Mouse (Mus musculus) midbrain, embryonic 16.5 days (tissue): ENCODE measurements around the gene Tbx15. TPM values are rescaled to one million over a fixed set of nuclear protein-coding genes. Genes with fewer than 3 reads are reported as not detected.
A peak's percentile ranks its signal among the peaks of the same experiment; 100 is the strongest.
"Not testable (repeated sequence)": the region's sequence is repeated elsewhere in the genome, so short reads cannot be mapped to it uniquely, and the experiment has no call there.

ENCODE experiments used
- ATAC-seq: fragments of 200-750 bp; cut with Nextera tagmentation; 2 replicates; pipeline ENCODE4 v1.8.0; 2017; ENCODE audit warnings: moderate TSS enrichment
- H3K27ac ChIP-seq: fragments of 300-500 bp; sonication (generic); 2 replicates; pipeline ENCODE4 v1.5.1; 2014; ENCODE audit warnings: mild to moderate bottlenecking, low read length, mixed read lengths
- H3K27me3 ChIP-seq: fragments of 300-500 bp; sonication (generic); 2 replicates; pipeline ENCODE4 v1.6.1; 2014; ENCODE audit warnings: low read depth, low read length, mixed read lengths; ENCODE audit not compliant: control insufficient read depth, insufficient read depth
- H3K36me3 ChIP-seq: fragments of 300-500 bp; sonication (generic); 2 replicates; pipeline ENCODE4 v1.6.1; 2014; ENCODE audit warnings: mild to moderate bottlenecking, low read length, moderate library complexity, mixed read lengths; ENCODE audit not compliant: control insufficient read depth, insufficient read depth
- H3K4me1 ChIP-seq: fragments of 300-500 bp; sonication (generic); 2 replicates; pipeline ENCODE4 v1.6.1; 2014; ENCODE audit warnings: mild to moderate bottlenecking, low read length, mixed read lengths; ENCODE audit not compliant: control insufficient read depth, insufficient read depth
- H3K4me2 ChIP-seq: fragments of 300-500 bp; sonication (generic); 2 replicates; pipeline ENCODE4 v1.6.1; 2014; ENCODE audit warnings: mild to moderate bottlenecking, low read length, mixed read lengths
- H3K4me3 ChIP-seq: fragments of 300-500 bp; sonication (generic); 2 replicates; pipeline ENCODE4 v1.5.1; 2014; ENCODE audit warnings: low read depth, mild to moderate bottlenecking, low read length, moderate library complexity, mixed read lengths
- H3K9ac ChIP-seq: fragments of 300-500 bp; sonication (generic); 2 replicates; pipeline ENCODE4 v1.6.1; 2014; ENCODE audit warnings: low read depth, low read length, mixed read lengths
- H3K9me3 ChIP-seq: fragments of 300-500 bp; sonication (generic); replicated peaks from 2 replicates; pipeline ENCODE4 v1.6.1; 2014; ENCODE audit warnings: mild to moderate bottlenecking, low read length, mixed read lengths; ENCODE audit not compliant: control insufficient read depth, poor library complexity, severe bottlenecking
- WGBS: fragments of 180-500 bp; shearing (Covaris S2); extraction: QIAGEN DNeasy Blood & Tissue Kit; methylation state at CpG from one replicate; pipeline ENCODE4 v1.1.7; 2014; 5-methylcytosine and 5-hydroxymethylcytosine counted together
- polyA plus RNA-seq: library from polyadenylated mRNA; unstranded; fragments of >200 nt; fragmentation: Nextera tagmentation; extraction: Ambion mirVana; gene quantifications from 2 replicates; pipeline ENCODE4 v1.2.1, GENCODE M21; 2015

Gene Tbx15
- polyA plus RNA-seq, 1 experiment from 2014 or later: 0.68 TPM

DNA sequence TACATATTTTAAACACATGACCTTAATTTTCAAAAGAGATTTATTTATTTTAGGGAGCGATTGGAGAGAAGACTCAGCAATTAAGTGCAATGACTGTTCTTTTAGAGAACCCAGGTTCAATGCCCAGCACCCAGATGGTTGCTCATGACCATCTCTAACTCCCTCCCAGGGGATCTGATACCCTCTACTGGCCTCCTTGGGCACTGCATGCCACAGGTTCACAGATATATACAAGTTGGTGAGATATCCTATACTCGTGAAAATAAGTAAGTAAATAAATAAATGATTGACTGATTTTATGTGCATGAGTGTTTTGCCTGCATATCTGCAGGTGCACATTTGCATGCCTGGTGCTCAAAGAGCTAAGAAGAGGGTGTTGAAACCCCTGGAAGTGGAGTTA is 48.1 kb downstream of the Tbx15 start:
- no peaks in the 10 kb centered on the region; the same call in 1 of the 2 replicates for H3K4me1 ChIP-seq
- no peak for ATAC-seq
- no peak overlapping the region for H3K27ac ChIP-seq
- H3K9ac ChIP-seq: no peak overlapping the region
- H3K27me3 ChIP-seq: no peaks in the 10 kb centered on the region
- WGBS: 66% methylated on average over 2 of the region's 2 CpGs
- no peaks in the 10 kb centered on the region for H3K36me3 ChIP-seq
- no peaks in the 10 kb centered on the region for H3K9me3 ChIP-seq
- no peak overlapping the region for H3K4me3 ChIP-seq
- H3K4me2 ChIP-seq: no peak overlapping the region

DNA sequence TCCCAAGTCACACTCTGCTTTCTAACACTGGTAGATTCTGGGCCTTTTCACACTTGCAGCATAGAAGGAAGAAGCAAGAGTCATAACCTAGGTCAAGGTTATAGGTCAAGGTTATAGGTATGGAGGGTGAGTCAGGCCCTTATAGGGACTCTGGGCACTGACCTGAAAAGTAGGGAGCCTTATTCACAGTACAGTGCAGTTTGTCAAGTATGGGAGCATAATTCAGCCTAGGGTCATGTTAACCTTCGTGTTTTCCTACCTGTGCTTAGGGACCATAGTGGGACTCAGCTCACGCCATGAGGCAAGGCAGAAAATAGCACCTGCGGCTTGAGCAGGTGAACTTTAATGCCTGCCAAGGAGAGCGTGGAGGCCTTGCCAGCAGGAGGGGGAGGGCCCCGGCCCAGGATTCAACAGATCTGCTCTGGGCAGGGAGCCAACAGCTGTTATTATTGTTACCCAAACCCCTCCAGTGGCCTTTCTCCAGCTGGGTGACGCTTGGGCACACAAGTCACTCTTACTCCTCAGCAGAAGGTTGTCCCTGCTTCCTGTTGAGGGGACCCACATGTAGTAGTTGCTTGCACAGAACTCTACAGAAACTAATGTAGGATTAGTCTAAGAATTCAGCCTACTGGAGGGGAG is 50.0 kb downstream of the Tbx15 start:
- Histone ChIP-seq H3K4me1 (no peaks in the 10 kb centered on the region; the same call in 1 of the 2 replicates), H3K9me3 (no peaks in the 10 kb centered on the region), H3K27me3 (no peaks in the 10 kb centered on the region), H3K27ac (no peak overlapping the region), H3K4me3 (no peak overlapping the region), H3K4me2 (no peak overlapping the region), H3K36me3 (no peaks in the 10 kb centered on the region), H3K9ac (no peak overlapping the region)
- WGBS: 34% methylated on average over 6 of the region's 6 CpGs
- peak; percentile 36; the same call in 1 of the 2 replicates for ATAC-seq

DNA sequence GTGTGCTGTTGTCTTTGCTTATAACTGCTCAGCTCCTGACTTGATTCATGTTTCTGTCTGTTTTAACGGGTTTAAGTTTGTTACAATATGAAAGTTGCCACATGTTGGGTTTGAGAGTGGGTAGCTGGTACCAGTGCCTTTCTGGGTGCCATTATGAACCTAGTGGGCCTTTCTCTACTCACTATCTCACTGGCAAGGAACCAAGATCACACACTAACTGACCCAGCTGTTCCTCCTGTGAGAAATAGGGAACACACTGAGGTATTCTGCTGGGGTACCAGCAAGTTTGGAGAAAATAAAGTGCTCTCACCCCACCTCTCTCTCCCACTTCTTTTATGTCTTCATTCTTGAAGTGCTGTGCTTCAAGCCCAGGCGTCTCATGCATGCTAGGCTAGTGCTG is 50.7 kb downstream of the Tbx15 start:
- H3K27ac ChIP-seq: no peak overlapping the region
- WGBS: 86% methylated on average over 2 of the region's 2 CpGs
- no peak for ATAC-seq
- H3K4me1 ChIP-seq: no peaks in the 10 kb centered on the region; the same call in 1 of the 2 replicates
- no peak overlapping the region for H3K4me3 ChIP-seq
- no peak overlapping the region for H3K4me2 ChIP-seq
- H3K36me3 ChIP-seq: no peaks in the 10 kb centered on the region
- H3K9ac ChIP-seq: no peak overlapping the region
- H3K9me3 ChIP-seq: no peaks in the 10 kb centered on the region
- H3K27me3 ChIP-seq: no peaks in the 10 kb centered on the region

DNA sequence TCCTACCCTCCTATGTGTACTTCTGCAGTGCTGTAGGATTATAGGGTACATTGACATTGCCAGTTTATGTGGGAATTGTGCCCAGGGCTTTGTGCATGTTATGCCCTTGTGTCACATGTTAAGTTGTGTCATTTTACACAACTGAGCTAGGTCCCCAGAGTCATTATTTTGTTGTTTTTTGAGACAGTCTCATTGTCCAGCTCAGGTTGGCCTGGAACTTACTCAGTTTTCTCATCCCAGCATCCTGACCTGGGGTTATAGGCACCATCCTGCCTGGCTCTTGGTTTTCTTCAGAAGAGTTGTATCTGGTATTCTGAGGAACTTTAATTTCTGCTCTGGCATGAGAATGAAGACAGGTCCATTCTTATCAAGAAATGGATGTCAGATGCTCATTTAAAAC is 51.2 kb downstream of the Tbx15 start:
- Histone ChIP-seq H3K4me2 (no peak overlapping the region), H3K4me3 (no peak overlapping the region), H3K36me3 (no peaks in the 10 kb centered on the region), H3K9me3 (no peaks in the 10 kb centered on the region), H3K9ac (no peak overlapping the region), H3K4me1 (no peaks in the 10 kb centered on the region; the same call in 1 of the 2 replicates), H3K27ac (no peak overlapping the region), H3K27me3 (no peaks in the 10 kb centered on the region)
- ATAC-seq: no peak

DNA sequence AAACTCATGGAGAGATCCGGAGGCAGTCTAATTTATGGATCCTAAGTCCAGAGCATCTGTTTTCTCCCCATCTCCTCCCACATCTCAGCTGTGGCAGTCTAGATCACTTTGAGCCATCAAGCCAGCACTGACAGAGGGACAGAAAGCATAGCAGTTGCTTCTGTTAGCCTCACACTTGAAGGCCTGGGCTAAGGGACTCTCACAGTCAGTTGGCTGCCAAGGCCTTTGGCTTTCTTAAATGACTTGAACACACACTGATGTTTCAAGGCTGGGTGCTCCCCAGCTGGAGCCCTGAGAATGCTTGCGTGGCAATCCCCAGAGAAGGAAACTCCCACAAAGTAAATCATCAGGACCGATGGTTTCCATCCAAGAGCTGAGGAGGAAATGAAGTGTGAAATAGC is 52.4 kb downstream of the Tbx15 start:
- Histone ChIP-seq H3K27ac (no peak overlapping the region), H3K36me3 (no peaks in the 10 kb centered on the region), H3K4me1 (no peaks in the 10 kb centered on the region; the same call in 1 of the 2 replicates), H3K27me3 (no peaks in the 10 kb centered on the region), H3K4me2 (no peak overlapping the region), H3K9me3 (no peaks in the 10 kb centered on the region), H3K4me3 (no peak overlapping the region), H3K9ac (no peak overlapping the region)
- no peak for ATAC-seq
- WGBS: 83% methylated on average over 3 of the region's 3 CpGs

DNA sequence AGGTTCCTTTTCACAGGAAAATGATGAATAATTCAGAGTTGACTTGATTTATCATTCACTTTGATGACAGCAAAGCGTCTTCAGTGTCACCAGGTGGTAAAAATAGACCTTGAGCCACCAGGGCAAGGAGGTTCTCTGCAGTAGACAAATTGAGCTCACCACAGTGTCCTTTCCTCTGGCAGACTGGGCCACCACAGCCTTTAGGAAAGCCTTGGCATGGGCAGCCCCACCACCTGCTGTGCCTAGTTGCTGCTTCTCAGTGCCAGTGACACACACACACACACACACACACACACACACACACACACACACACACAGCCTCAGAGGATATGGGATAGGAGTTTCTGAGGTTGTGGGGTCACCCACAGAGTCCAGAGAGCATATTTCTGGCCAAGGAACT is 54.0 kb downstream of the Tbx15 start:
- ATAC-seq, H3K4me1 ChIP-seq: not testable (repeated sequence)
- WGBS: 58% methylated on average over 1 of the region's 1 CpGs

DNA sequence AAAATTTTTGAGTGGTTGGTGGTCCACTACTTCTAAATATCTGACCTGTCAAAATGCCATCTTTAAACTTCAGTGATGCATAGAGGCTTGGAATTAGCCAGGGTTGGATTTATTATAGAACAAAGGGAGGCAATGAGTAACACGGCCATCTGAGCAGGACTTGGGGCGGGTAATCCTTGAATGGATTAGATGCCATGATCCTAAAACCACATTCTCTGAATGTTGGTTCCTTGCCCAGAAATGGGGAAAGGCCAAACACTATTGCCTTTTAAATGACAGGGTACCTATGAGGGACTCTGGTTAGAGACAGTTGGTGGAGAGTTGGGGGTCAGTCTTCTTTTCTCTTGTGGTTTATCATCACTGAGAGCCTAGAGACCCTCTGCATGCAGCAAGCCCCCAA is 55.1 kb downstream of the Tbx15 start:
- Histone ChIP-seq H3K27me3 (no peaks in the 10 kb centered on the region), H3K27ac (no peak overlapping the region), H3K9me3 (no peaks in the 10 kb centered on the region), H3K4me3 (no peak overlapping the region), H3K36me3 (no peaks in the 10 kb centered on the region), H3K4me2 (no peak overlapping the region), H3K9ac (no peak overlapping the region), H3K4me1 (no peaks in the 10 kb centered on the region; the same call in 1 of the 2 replicates)
- no peak for ATAC-seq
- WGBS: 50% methylated on average over 2 of the region's 2 CpGs

More for the DNA sequence above, 54.0 kb downstream of the Tbx15 start:
- not testable (repeated sequence) for H3K36me3 ChIP-seq, H3K27me3 ChIP-seq, H3K9me3 ChIP-seq, H3K27ac ChIP-seq, H3K4me3 ChIP-seq, H3K4me2 ChIP-seq, H3K9ac ChIP-seq

DNA sequence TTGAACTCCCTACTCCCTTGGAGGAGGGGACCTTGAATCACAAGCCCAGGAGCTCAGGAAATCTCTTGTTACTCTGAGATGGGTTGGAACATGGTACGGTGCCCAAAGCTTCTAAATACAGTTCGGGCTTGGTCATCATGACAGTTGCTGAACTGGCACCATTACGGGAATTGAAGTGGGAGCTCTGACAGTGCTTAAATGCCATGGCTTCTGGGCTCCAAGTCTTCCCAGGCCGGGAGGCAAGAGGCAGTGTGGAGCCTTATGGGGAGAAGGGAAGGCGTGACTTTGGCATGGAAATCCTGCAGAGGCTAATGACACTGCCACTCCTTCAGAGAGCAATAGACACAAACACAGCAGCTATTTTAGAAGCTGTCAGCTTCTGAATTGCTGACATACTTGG is 56.0 kb downstream of the Tbx15 start:
- Histone ChIP-seq H3K9ac (no peak overlapping the region), H3K4me3 (no peak overlapping the region), H3K9me3 (no peaks in the 10 kb centered on the region), H3K27me3 (no peaks in the 10 kb centered on the region), H3K27ac (no peak overlapping the region), H3K4me1 (no peaks in the 10 kb centered on the region), H3K36me3 (no peaks in the 10 kb centered on the region), H3K4me2 (no peak overlapping the region)
- ATAC-seq: no peak
- 86% methylated on average over 5 of the region's 5 CpGs for WGBS

DNA sequence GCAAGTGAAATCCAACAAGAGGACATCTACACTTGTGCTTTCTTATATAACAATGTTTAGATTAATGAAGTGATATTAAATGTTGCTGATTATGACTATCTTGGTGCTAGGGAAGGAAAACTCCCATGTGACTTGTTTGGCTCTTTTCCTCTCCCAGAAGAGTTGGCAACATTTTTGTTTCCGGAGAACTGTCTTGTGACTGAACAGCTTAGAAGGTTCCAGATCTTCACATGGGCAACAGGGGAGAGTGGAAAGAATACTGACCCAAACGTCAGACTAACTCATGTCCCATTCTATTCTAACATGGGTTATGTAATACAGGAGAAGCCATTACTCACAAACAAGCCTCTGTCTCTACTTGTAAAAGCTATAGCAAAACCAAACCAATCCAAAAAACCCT is 60.7 kb downstream of the Tbx15 start:
- Histone ChIP-seq H3K4me3 (no peak overlapping the region), H3K27me3 (no peaks in the 10 kb centered on the region), H3K4me2 (no peak overlapping the region), H3K9ac (no peak overlapping the region), H3K4me1 (no peaks in the 10 kb centered on the region), H3K9me3 (no peaks in the 10 kb centered on the region), H3K36me3 (no peaks in the 10 kb centered on the region), H3K27ac (no peak overlapping the region)
- ATAC-seq: no peak
- 93% methylated on average over 2 of the region's 2 CpGs for WGBS
